Mouse (Mus musculus) stomach, postnatal 0 days (tissue): ENCODE data around the gene Os9.

ENCODE experiments used
- CTCF ChIP-seq: IDR thresholded peaks from 2 replicates; pipeline ENCODE4 v1.5.1; 2016; ENCODE audit warnings: antibody characterized with exemption, low read depth, mild to moderate bottlenecking, moderate library complexity
- EP300 ChIP-seq: optimal IDR thresholded peaks from 2 replicates; pipeline ENCODE3; 2016; ENCODE audit warnings: antibody characterized with exemption

DNA sequence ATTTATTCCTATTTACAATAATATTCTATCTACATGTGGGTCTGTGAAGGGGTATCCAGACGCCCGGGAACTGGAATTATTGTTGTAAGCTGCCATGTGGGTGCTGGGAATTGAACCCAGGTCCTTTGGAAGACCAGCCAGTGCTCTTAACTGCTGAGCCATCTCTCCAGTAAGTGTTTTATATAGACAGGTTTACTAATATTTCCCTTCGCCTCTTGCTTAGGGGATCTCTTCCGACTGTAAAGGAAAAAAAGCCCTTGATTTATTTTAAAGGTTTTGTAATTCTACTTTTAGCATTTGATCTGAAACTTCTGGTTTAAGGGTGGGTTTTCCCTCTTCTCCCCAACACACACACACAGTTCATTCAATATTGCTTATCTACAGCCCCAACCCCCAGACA, 43.3 kb upstream of the Os9 start:
- TF ChIP-seq CTCF: no peak
- no peak for TF ChIP-seq EP300
